Mouse (Mus musculus) megakaryocyte progenitor cell, adult 5-6 weeks (primary cell): ENCODE results near the gene Tas2r121. TPM values are rescaled to one million over a fixed set of nuclear protein-coding genes. Genes with fewer than 3 reads are reported as not detected.
"Not testable (repeated sequence)": the region's sequence is repeated elsewhere in the genome, so short reads cannot be mapped to it uniquely, and the experiment has no call there.

Experiments used
- ATAC-seq: replicated peaks from 2 replicates; pipeline ENCODE4 v1.8.0; 2016; ENCODE audit warnings: mild to moderate bottlenecking, moderate TSS enrichment, inconsistent platforms; ENCODE audit not compliant: poor library complexity
- total RNA-seq, 2 experiments: library from RNA; stranded (forward) in 1 of 2; stranded (reverse) in 1 of 2; fragments of 157-497, 149-512 nt in 1 of 2; fragments of 200-1000 nt in 1 of 2; gene quantifications; 2 replicates each; pipeline versions ENCODE4 v1.2.3 to v1.2.4; 2015 to 2017

The Tas2r121 gene
- total RNA-seq (2015) (not detected in 2 replicates), total RNA-seq (2017) (not detected in 2 replicates)

DNA sequence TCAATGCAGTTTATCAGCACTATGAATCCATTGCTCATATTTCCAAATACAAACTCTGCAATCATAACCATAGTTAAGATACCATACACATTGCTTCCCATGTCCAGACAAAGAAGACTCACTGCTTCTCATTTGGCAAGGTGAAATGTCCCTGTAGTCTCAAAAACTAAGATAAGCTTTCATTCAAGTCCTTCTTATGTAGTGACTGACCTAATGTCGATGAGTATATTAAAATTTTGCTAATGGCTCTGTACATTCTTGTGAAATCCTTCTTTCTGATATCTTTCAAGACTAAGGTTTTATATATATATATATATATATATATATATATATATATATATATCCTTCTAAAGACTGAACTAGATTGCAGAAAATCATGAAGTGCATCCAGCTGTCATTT, at the start of gene Tas2r121:
Tas2r121 (minus strand) TSS at position 101 of the 400 bp plus-strand sequence.
- no peak for ATAC-seq

DNA sequence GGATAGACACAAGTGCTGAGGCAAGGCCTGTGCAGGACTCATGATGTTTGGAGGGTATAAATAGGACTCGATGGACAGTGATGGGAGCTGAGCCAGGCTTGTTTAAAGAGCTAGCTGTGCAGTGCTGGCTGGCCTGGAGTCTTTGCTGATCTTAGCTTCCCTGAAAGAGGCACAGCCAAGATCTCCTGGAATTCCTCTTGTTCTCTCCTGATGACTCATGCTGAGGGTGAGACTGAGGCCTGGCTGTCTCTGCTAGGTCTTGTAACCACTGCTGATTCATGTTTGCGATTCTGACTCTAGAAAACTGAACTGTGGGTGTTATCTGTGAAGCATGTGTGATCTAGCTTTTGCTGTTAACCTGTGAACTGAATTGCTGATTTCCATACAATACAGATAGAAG, 49.4 kb upstream of the Tas2r121 start:
- ATAC-seq = no peak

DNA sequence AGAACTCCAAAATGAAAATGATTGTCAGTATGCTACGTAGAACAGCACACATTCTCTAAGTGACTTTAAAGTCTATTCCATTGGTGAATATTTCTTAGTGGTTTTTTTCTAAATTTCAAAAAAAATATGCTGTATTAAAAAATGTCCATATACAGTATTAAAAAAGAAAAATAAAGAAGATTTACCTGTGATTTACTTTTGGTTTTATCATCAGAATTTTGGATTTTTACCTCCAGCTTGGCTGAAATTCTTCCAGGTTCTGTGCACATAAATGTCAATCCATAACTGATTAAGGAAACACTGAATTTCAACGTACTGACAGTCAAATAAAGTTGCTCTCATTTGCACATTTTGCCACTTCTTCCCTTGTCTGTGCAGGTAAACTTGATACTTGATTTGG, 37.1 kb upstream of the Tas2r121 start, which contains the start of gene Tas2r115:
Tas2r115 (minus strand) TSS at position 101 of the 400 bp plus-strand sequence.
- ATAC-seq = no peak

DNA sequence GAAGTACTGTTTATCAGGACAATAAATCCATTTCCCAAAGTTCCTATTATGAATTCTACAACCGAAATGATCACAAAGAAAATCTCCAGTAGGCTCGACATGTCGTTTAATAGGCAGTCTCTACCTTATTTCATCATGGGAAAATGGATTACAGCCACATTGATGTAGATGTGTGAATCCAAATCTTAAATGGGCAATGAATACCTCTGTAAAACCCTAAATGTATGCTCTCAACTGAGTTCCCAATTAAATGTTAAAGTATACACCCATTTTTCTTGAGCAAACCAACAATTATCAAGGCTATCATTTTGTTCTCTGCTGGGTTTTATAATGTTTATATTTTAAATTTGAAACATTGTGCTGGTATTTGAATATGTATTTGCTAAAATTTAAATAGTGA, 11.0 kb upstream of the Tas2r121 start, which contains the start of gene Tas2r122:
Tas2r122 (minus strand) TSS at position 101 of the 400 bp plus-strand sequence.
- ATAC-seq = no peak

DNA sequence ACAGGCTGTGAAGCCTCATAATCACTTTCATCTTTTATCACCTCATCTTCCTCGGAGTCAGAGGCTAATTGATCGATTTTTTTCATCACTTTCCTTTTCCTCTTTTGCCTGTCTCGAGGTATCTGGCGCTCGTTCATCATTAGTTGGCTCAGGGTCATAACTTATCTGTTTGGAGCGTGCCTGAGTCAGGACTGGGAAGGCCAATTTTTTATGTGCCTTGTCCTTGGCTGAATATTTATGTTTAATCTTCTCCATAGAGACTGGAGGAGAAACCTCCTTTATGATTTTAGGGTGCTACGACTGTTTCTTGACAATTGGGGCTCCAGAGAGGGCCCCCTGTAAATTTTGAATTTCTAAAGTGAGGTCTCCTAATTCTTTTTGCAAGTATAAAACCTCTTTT, 9.2 kb downstream of the Tas2r121 start:
- ATAC-seq = not testable (repeated sequence)

DNA sequence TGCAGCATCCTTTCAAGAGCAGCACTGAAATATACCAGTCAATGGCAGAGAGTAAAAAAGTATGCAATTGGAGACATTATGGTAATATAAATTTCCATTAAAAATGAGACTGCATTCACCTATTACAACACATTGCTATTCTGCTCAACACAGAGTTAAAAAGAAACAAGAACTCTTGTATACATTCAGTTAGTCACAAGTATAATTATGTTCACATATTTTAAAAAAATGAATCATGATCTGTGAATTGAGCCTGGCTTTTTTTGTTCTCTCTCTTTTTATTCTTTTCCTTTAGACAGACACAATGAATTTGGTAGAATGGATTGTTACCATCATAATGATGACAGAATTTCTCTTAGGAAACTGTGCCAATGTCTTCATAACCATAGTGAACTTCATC, 44.2 kb downstream of the Tas2r121 start, which contains the start of gene Tas2r120:
Tas2r120 (plus strand) TSS at position 301 of the 400 bp plus-strand sequence.
- ATAC-seq = no peak

DNA sequence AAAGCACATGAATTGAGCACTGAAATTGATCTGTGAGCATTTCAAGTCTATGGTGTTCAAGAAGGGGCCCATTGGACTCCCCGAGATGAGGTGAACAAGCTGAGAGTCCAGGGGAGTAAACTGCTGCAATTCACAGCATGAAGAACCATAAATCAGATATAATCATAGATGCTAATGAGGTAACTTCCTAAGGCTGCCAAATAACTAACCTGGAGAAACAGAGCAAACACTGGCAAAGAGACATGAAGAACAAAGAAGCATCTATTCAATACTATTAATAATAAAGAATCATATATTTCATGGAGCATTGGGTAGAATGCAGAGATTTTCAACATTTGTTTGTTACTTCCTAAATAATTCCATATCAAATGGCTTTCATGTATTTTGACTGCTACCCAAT, 49.4 kb downstream of the Tas2r121 start, which contains the start of gene A630073D07Rik:
A630073D07Rik (minus strand) TSS at position 101 of the 400 bp plus-strand sequence.
- ATAC-seq = no peak

Other genes with a start within 250 kb of the Tas2r121 start
- gene Prh1, start 131.2 kb downstream of the Tas2r121 start, total RNA-seq (2015) = not detected in 2 replicates
- gene Prh1, start 131.2 kb downstream of the Tas2r121 start, total RNA-seq (2017) = not detected in 2 replicates
- gene Prp2, start 105.1 kb downstream of the Tas2r121 start, total RNA-seq (2015) = not detected in 2 replicates
- not detected in 2 replicates for gene Prp2, start 105.1 kb downstream of the Tas2r121 start, total RNA-seq (2017)
- 0.17 TPM in 1 of 2 replicates, not detected in the other for gene A630073D07Rik, start 49.5 kb downstream of the Tas2r121 start, total RNA-seq (2015)
- gene A630073D07Rik, start 49.5 kb downstream of the Tas2r121 start, total RNA-seq (2017) = not detected in 2 replicates
- gene Tas2r120, start 44.1 kb downstream of the Tas2r121 start, total RNA-seq (2015) = not detected in 2 replicates
- not detected in 2 replicates for gene Tas2r120, start 44.1 kb downstream of the Tas2r121 start, total RNA-seq (2017)
- not detected in 2 replicates for gene Tas2r122, start 10.9 kb upstream of the Tas2r121 start, total RNA-seq (2015)
- gene Tas2r122, start 10.9 kb upstream of the Tas2r121 start, total RNA-seq (2017) = not detected in 2 replicates
- gene Tas2r115, start 37.0 kb upstream of the Tas2r121 start, total RNA-seq (2015) = not detected in 2 replicates
- gene Tas2r115, start 37.0 kb upstream of the Tas2r121 start, total RNA-seq (2017) = not detected in 2 replicates
- not detected in 2 replicates for gene Tas2r124, start 53.7 kb upstream of the Tas2r121 start, total RNA-seq (2015)
- not detected in 2 replicates for gene Tas2r124, start 53.7 kb upstream of the Tas2r121 start, total RNA-seq (2017)
- gene Tas2r102, start 61.1 kb upstream of the Tas2r121 start, total RNA-seq (2015) = not detected in 2 replicates
- gene Tas2r102, start 61.1 kb upstream of the Tas2r121 start, total RNA-seq (2017) = not detected in 2 replicates
- not detected in 2 replicates for gene Tas2r136, start 77.2 kb upstream of the Tas2r121 start, total RNA-seq (2015)
- gene Tas2r136, start 77.2 kb upstream of the Tas2r121 start, total RNA-seq (2017) = not detected in 2 replicates
- gene Tas2r117, start 101.8 kb upstream of the Tas2r121 start, total RNA-seq (2015) = not detected in 2 replicates
- not detected in 2 replicates for gene Tas2r117, start 101.8 kb upstream of the Tas2r121 start, total RNA-seq (2017)
- not detected in 2 replicates for gene Tas2r123, start 146.1 kb upstream of the Tas2r121 start, total RNA-seq (2015)
- not detected in 2 replicates for gene Tas2r123, start 146.1 kb upstream of the Tas2r121 start, total RNA-seq (2017)
- not detected in 2 replicates for gene Tas2r116, start 154.4 kb upstream of the Tas2r121 start, total RNA-seq (2015)
- not detected in 2 replicates for gene Tas2r116, start 154.4 kb upstream of the Tas2r121 start, total RNA-seq (2017)
- not detected in 2 replicates for gene Tas2r110, start 167.0 kb upstream of the Tas2r121 start, total RNA-seq (2015)
- gene Tas2r110, start 167.0 kb upstream of the Tas2r121 start, total RNA-seq (2017) = not detected in 2 replicates
- gene Tas2r113, start 192.0 kb upstream of the Tas2r121 start, total RNA-seq (2015) = not detected in 2 replicates
- not detected in 2 replicates for gene Tas2r113, start 192.0 kb upstream of the Tas2r121 start, total RNA-seq (2017)
- not detected in 2 replicates for gene Tas2r125, start 208.6 kb upstream of the Tas2r121 start, total RNA-seq (2015)
- not detected in 2 replicates for gene Tas2r125, start 208.6 kb upstream of the Tas2r121 start, total RNA-seq (2017)